Mouse (Mus musculus) skeletal muscle tissue, adult 2 months (tissue): ENCODE results near the gene Rbm45.
A peak's percentile ranks its signal among the peaks of the same experiment; 100 is the strongest.

Source experiments
- DNase-seq: peaks from one replicate; pipeline ENCODE4 v3.0.0-alpha.2; 2012; ENCODE audit warnings: low read depth, low spot score

Gene Rbm45

DNA sequence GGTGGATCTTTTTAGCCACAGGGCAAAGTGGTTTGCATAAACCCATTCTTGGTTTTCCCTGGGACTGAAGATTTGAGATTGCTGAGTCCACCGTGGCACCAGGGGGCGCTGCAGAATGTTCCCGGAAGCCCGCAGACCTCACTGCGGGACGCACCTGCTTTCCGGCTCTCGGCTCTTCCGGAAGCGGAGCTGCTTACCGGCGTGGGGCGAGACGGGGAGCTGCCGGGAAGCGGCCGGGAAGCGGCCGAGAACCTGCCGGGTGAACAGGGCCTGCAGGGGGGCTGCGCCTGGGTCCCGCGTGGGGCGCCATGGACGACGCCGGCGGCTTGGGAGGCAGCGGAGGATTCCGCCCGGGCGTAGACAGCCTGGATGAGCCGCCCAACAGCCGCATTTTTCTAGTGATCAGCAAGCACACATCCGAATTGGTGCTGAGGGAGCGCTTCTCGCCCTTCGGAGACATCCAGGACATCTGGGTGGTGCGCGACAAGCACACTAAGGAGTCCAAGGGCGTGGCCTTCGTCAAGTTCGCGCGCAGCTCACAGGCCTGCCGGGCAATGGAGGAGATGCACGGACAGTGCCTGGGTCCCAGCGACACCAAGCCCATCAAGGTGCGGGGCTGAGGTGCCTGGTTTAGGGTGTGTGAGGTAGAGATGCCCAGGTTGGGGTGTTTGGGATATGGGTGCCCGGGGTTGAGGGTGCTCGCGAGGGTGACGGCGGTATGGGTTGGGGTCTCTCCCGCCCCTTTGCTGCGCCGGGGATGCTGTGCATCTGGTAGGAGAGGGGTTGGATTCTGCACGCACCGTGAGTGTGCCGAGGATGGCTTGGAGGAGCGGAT, at the start of gene Rbm45:
TSS of gene Rbm45 (plus strand) at position 164 of the 835 bp plus-strand sequence.
- DNase-seq: peak; percentile 71

DNA sequence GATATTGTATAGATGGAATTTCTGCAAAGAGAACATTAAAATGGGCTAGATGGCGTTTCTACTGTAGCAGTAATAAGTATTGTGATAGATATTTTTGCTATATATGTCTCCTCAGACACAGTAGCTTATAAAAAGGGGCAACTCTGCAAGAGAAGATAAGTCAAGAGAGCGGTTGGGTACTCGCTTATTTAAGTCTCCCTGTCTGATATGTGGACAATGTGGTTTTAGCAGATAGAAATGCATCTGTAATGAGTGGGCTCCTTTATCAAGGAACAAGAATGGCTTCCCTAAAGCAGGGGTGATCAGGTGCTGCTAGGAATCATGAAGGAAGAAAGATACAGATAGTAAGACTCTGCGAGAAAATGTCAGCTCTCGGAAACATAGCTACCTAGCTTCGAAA, 49.4 kb upstream of the Rbm45 start:
- no peak for DNase-seq

DNA sequence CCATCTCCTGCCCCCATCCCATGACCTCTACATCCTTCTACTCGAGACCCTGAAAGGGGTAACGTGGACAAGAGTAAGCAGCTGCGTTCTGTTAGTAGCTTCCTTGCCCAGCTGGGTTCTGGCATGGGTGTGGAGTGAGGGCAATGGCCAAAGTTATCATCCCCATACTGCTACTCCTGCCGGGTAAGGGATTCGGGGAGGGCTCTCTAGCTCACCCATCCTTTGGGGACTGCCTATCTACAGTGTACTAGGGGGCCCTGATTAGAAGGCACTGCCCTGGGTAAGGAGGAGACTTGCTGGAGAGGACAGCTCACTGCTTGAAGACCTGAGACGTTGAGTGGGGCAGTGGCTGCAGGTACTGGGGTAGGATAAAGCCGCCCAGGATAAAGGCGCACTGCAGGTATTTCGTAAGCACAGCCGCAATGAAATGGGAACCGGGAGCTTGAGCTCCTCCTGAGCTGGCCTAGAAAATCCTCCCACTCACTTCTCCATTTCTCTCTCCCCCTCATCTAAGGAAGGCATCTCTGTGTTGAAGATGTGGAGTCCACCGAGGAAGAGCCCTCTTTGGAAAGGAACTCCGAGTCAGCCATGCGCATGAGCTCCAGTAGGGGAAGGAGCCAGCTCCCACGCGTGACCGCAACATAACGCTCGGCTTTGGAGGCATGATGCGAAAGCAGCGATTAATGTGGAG, 46.5 kb upstream of the Rbm45 start:
- DNase-seq: no peak

DNA sequence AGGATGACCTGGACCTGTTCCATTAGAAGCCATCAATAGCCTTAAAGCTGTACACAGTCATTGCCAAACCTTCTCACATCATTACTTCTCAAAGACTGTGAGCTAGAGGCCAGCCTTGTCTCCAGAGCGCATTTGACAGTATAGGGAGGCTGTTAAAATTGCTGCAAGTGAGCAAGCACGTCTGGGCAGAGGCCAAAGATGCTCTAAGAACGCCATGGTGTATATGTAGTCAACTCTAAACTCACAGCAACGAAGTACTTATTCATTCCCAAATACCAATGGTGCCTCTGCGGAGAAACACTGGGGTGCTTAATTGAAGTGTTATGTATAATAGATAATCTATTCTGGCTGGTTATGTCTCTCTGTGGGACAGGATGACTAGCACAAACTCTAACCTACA, 45.3 kb upstream of the Rbm45 start:
- DNase-seq: no peak

DNA sequence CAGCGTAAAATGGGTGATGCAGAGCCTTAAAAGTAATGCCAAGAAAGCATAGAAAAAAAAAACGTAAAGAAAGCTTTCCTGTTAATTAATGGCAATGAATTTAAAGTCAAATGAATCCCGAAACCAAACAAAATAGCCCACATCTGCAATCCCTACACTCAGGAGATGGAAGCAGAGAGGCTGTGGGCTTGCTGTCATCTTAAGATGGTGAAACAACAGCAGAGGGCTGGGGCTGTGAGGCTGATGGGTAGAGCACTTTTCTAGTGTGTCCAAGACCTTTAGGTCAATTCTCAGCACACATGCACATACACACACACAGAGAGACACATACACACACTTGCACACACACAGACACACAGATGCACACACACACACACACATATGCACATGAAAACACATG, 43.6 kb upstream of the Rbm45 start:
- DNase-seq: no peak

DNA sequence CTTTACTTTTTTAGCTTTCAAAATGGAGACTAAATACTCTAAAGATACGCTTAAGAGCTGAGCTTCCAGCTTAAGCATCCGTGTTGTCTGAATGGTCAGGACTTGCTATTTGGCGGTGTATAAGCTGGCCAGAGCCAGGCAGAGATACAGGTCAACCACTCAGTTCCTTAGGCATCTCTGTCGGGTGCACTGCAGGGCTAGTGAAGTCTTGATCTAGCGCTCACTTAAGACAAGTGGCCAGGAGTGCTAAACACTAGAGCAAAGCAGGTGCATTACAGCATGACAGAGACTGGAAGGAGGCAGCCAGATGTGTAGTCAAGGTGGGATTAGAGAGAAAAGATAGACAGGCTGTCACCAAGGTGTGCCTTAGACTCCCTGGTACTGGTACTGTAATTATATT, 39.7 kb upstream of the Rbm45 start:
- no peak for DNase-seq

DNA sequence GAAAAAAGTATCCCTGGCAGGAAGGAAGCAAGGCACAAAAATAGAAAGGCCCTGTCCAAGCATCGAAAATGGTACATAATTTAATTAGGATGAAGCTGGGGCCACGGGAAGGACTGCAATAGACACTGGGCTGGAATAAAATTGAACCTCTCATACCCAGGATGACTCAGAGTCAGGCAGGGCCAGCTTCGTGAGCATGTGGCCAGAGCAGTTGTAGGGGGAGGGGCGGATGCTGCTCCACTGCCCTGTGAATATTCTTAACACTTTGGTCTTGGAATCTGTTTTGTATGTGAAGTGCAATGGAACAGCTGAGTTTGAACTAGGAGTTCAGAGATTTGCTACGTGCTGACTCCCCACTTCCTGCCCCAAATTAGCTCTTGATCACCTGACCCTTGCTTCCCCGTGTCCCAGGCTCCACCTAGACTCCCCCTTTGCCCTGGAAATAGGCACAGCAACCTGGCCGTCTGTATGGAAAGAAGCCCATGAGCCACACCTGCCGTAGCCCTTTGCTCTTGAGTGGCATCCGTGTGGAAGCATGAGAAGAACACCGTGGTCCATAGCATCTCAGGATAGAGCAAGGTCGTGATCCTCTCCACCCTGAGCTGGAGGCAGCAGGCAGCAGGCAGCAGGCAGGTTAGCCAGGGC, 37.5 kb upstream of the Rbm45 start:
- DNase-seq: no peak

DNA sequence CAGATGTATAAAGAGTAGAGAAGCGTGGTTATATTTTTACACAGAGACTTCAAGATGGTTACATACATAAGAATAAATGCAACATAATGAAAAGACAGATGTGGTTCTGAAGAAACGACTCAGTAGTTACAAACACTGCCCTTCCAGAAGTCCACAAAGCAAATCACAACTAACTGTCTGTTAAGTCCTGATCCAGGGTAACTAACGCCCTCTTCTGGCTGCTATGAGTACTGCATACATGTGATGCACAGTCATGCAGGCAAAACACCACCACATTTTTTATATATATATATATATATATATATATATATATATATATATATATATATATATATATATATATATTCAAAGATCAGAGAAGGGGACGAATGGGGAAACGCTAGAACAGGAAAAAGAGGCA, 35.2 kb upstream of the Rbm45 start:
- DNase-seq: no peak

DNA sequence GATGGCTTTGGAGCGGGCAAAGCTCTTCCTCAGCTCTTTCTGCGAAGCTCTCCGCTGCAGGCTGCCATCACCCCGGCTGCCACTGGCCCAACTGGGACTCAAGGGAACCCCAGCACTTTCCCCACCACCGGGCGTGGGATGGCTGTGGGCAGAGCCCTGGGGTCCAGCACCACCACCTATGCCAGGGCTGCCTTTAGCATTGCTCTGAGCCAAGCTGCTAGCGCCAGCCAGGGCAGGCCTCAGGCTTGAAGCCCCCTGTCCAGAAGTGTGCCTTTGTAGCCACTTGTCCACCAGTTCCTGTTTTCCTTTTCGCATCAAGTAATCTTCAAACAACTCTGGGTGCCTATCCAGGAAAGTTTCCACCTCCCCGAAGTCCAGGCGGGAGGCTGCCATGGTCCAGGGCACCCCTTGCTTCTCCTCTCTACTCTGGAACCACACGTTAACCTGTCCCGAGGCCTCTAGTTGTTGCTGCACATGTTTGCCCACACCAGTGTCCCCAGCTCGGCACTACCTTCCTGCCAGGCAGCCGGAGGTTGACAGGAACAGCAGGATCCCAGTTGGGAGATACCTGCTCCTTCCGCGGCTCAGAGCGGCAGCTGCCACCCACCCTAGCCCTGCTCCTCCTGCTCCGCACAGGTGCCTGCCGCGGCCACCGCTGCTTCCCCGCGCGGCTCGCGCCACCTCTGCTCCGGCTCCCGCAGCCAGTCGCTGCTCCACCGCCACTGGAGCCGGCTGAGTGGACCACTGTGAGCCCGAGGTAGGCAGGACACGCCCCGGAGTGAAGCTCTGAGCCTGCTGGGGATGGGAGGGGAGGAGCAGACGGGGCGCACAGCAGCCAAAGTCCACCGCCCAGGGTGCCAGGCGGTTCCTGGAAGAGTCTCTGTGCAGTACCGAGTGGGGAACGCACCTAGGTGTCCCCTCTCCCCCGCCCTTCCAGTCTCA, 31.3 kb upstream of the Rbm45 start, which contains the start of gene Pde11a:
TSS of gene Pde11a (minus strand) at position 560 of the 942 bp plus-strand sequence.
- no peak for DNase-seq

GRCm38 (mm10) chr2:76342146-76342545, 27.6 kb upstream of the Rbm45 start:
- no peak for DNase-seq

GRCm38 (mm10) chr2:76347839-76348238, 21.9 kb upstream of the Rbm45 start:
- DNase-seq: no peak

GRCm38 (mm10) chr2:76360226-76360625, 9.6 kb upstream of the Rbm45 start, which contains the start of gene Cyct:
Gene Cyct (minus strand): TSS chr2:76360450.
- DNase-seq: no peak

- DNase-seq: no peak
Measured at GRCm38 (mm10) chr2:76362111-76362510, 7.7 kb upstream of the Rbm45 start.

GRCm38 (mm10) chr2:76365811-76366210, 4.0 kb upstream of the Rbm45 start:
- no peak for DNase-seq

GRCm38 (mm10) chr2:76367188-76367922, 2.4 kb upstream of the Rbm45 start:
- DNase-seq: peak; percentile 60

DNA sequence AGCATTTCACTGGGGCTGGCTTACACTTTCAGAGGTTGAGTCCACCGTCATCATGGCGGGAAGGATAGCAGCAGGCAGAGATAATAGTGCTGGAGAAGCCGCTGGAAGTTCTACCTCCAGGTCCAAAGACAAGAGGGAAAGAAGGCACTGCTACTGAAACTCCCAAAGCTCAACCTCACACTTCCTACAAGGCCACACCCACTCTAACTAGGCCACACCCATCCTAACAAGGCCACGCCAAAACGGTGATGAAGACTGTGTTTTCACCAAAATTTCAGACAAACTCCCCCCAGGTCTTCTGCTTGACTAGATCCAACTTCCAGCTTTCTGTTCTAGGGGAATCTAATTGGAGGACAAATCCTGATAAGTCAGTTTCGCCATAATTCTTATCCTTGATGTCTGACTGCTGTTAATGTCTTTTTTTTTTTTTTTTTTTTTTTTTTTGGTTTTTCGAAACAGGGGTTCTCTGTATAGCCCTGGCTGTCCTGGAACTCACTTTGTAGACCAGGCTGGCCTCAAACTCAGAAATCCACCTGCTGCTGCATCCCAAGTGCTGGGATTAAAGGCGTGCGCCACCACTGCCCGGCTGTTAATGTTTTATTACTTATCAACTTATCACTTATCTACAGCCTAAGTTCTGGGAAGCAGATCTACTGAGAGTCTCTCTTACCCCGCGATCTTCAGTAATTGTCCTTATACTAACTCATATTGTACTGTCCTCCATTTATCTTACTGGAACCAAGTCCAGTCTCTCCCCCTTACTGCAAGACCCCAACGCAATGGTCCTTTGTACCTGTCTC, 723 bp upstream of the Rbm45 start:
- DNase-seq: no peak

DNA sequence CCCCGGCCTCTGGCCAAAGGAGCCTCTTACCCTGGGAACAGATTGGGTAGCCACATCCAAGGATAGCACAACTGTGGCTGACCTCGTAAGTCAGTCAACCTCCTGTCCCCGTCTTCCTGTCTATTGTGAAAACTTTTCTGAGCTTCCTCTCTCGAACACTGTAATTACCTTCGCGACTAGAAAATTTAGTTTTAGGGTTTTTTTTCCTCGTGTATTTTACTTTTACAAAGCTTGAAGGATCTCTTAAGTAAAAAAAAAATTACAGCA, 805 bp downstream of the Rbm45 start:
- DNase-seq: no peak

- DNase-seq: no peak
Measured at GRCm38 (mm10) chr2:76372244-76372643, 2.5 kb downstream of the Rbm45 start.

- no peak for DNase-seq
Measured at GRCm38 (mm10) chr2:76374544-76375206, 4.9 kb downstream of the Rbm45 start.

GRCm38 (mm10) chr2:76378646-76379045, 8.9 kb downstream of the Rbm45 start:
- no peak for DNase-seq
